Mouse (Mus musculus) NIH3T3 (cell line): ENCODE results near the gene Foxd4.
"Not testable (repeated sequence)": the region's sequence is repeated elsewhere in the genome, so short reads cannot be mapped to it uniquely, and the experiment has no call there.

Experiments
- DNase-seq: peaks from one replicate; pipeline ENCODE4 v3.0.0-alpha.2; 2012; ENCODE audit warnings: low read depth

Gene Foxd4

DNA sequence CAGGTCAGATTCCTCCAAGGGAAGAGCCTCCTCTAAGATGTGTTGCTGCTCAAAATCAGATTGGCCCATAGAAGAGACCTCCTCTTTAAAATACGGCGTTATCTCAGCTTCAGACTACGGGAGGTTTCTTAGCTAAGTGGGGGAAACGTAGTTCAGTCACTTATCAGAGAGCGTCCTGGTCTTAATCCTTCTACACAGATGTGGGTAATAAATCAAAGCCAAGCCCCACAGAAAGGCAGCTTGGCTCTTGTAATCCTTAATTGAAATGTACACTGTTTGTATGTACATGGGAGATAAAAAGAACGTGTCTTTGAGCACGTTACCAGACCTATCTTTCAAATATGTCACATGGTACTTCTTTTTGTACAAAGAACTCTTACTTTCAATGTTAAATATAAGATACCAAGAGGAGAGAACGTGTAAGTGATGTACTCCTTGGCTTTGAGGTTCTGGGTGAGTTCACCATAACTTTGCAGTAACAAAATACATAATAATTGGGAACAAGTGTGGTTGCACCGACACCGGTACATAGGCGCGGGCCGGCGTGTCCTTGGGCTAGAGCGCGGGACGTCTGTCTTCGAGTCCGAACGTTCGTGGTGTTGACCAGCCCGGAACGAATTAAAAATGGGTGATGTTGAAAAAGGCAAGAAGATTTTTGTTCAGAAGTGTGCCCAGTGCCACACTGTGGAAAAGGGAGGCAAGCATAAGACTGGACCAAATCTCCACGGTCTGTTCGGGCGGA, 25.7 kb downstream of the Foxd4 start, which contains the start of gene Gm10053:
Gene Gm10053 (plus strand): TSS at position 558 of the 742 bp plus-strand sequence.
- not testable (repeated sequence) for DNase-seq

DNA sequence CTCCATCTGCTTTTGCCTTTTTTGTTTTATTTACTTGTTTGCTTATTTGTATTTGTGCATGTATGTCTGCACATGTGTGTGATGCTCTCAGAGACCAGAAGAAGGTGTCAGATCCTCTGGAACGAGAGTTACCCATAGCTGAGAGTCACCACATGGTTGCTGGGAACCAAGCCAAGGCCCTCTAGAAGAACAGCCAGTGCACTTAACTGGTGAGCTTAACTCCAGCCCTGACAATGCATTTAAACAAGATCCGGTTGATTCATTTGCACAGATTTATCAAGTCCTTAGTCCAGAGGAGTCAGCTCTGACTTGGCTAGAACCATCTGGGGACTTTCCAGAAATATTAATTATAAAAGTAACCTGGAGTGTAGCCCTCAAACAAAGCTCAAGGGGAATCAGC, 27.1 kb downstream of the Foxd4 start:
- peak; percentile 69 for DNase-seq

DNA sequence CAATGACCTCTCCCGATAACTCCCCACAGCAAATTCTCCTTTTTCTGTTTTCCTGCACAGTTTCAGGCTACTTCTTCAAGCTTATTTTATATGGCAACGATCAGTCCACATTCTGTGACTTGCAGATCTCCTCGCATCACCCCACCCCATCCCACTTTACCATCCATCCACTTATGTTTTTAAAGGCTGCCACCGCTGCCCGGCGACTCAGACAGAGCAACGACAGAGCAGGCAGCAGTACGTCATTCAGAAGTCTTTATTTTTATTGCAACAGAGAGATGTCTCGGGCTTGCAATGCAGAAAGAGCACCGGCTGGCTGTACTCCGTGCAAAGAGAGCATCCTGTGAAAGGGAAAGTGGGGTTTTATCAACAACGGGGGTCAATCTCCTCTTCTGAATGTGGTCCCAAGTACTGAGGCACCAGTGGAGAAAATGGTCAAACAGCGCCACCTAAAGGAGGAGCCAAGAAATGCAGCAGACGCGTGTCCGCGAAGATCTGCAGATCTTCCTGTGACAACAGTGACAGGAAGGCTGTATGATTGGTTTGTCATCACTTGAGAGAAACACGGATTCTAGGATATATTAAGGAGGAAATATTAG, 29.9 kb downstream of the Foxd4 start:
- DNase-seq, result peak; percentile 90

DNA sequence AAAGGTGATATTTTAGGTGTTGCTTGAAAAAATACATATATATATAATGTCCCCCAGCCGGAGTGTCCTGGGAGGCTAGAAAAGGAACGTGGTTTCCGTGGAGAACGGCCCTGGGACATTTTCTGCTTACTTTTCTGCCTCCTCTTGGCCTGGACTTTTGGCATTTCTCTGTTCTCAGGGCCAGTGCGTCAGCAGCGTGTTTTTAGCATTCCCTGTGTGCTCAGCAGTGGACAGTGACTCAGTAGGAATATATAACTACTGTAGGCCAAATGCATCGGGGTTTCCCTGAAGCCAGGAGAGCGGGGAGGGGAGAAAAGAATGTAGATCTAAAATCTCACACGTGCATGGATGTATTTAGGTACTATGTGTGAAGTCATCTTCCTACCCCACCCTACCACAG, 35.6 kb downstream of the Foxd4 start:
- DNase-seq, result peak; percentile 44

DNA sequence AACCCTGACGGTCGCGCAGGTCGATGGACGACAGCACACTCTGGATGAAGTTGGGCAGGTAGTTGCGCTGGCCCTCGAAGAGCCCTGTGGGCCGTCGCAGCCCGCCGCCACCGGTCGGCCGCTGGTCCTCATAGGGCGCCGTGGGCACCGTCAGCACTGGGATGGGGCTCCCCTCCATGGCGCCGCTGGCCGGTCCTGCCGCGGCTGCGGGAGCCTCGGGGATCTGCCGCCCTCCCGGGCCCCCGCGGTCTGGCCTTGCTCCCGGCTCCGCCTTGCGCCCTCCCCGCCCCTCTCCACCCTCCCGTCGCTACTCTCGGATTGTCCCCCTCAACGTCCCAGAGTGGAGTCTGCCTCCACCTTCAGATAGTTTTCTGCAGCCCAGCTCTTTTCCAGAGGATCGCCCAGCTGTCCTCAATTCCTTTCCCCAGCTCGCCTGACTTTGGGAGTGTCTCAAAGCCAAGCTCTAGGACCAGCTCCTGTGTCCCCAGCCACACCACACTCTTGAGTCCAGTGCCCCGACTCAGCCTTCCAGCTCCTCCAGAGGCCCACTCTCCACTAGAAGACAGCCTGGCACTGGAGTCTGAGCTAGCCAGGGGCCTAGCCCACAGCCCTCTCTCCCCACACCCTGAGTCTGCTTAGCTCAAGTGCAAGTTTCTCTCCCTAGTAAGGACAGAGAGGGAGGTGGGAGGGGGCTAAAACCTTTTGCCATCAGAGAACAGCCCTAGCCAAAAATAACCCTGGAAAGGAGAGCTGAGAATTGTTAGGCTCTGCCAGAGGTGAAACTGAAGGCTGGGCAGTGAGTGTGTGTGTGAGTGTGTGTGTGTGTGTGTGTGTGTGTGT, 39.2 kb downstream of the Foxd4 start, which contains the start of gene Pgm5:
Gene Pgm5 (minus strand): TSS at position 244 of the 840 bp plus-strand sequence.
- peak; percentile 40 for DNase-seq

DNA sequence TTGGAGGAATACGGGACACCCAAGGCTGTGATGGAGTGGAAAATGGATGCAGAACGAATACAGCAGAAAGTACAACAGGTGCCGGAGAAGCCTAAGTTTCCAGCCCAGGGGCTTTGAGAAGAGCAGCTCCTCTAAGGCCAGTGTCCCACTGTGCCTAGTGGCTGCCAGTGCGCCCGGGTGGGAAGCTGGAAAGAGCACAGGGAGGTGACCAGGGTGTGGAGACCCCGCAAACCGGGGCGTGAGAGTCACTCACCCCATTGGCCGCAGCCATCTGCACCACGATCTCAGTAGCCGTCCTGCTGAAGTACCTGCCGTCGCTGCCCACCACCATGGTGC, 39.8 kb downstream of the Foxd4 start:
- DNase-seq, result no peak

DNA sequence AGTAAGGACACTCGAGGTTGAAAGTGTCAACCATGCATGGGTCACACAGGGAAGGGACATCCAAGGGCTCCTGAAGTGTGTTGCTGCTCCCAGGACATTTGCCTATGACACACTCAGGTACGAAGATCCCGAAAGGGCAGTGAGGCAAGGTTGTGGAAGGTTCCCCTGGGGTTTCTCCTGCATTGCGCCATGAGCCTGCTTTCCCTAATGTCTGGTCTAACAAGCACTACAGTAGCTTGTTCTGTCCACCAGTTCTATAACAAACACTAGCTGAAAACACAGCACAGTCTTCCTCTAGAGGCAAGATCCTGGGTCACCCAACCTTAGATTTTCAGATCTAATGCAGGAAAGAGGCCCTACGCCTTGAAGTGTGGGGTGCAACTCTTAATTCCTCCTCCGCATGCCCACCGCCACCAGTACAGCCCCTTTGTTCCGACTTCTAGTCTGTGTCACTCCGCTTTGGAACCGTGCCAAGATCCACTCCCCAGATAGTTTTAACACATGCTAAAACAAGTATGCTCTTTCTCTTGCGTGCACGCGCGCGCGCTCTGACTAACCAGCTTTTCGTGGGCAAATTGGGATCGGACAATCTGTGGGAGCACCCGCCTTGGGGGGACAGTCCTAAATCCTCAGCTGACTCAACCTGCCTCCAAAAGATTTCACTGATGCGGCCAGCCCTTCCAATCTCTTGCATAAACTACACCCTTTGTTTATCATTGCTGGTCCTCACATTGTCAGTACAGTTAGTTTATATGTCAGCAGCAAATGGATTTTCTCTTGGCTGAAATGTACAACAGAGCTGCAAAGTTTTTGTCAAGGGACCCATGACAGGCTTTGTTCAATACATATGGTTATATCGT, 49.3 kb downstream of the Foxd4 start:
- no peak for DNase-seq
